Mouse (Mus musculus) adrenal gland, adult 18-20 months (tissue): ENCODE data around the gene Trmt5. TPM values are rescaled to one million over a fixed set of nuclear protein-coding genes. Genes with fewer than 3 reads are reported as not detected.

Source experiments
- DNase-seq, 2 experiments: peaks; one replicate each; pipeline ENCODE4 v3.0.0; 2021 to 2022; ENCODE audit warnings: low spot score in 2 of 2
- long read RNA-seq, 2 experiments: library from polyadenylated mRNA; stranded (forward); transcript quantifications; one replicate each; pipeline ENCODE4 v2.0.0; 2021
- total RNA-seq, 2 experiments: library from RNA; stranded (reverse); gene quantifications; 1 replicate in 1 of 2; 2 replicates in 1 of 2; pipeline ENCODE4 v1.2.3; 2021

The Trmt5 gene
- 10 to 100 TPM in 1 of 2 experiments, 1 to 10 TPM in 1; 9.9 to 11.9 TPM for total RNA-seq
- long read RNA-seq, experiment 1, transcript Trmt5-201 (5 exons, 2,066 nt): major isoform, 8 of 8 reads
- long read RNA-seq, experiment 1, partial matches to known transcripts: 0 of 8 reads
- long read RNA-seq, experiment 1, other reads (novel, unspliced or antisense): 0 of 8 reads
- long read RNA-seq, experiment 2, partial matches to known transcripts: 5 of 10 reads
- long read RNA-seq, experiment 2, other reads (novel, unspliced or antisense): 4 of 10 reads

DNA sequence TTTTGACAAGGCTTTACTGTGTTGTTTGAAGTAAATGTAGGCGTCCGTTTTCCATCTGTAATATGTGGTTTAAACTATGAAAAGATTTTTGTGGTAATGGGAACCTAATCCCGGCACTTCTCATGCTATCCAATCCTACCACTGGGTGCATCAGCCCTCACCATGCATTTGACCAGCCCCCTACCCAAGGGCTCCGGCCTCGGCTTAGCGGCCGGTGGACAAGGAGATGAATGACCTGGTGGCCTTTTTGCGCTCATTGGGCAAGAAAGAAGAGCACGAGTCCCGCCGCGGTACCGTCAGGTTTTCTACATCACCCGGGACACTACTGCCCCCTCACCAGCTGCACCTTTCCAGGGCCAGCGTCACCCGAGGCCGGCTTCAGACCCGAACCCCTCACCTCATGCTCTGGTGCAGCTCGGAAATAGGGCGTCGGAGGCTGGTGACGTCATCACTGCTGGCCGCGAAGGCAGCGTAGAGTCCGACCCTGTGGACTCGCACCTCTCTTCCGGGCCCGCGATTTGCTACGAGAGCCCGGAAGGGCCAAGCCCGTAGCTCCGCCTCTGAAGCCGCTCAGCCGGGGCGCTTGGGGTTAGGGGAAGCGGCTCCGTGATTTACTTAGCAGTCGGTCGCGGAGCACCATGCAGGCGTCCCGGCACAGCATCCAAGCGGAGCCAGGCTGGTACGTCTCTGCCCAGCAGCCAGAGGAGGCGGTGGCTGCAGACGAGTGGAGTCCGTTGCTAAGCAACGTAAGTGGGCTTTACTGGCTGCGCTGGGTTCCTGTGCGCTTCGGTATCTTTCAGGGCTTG, at the start of gene Trmt5, which contains the start of gene Slc38a6:
Gene Trmt5, minus strand, starts transcription at position 424 of the 806 bp plus-strand sequence.
Gene Slc38a6, plus strand, starts transcription at position 493 of the 806 bp plus-strand sequence.
- peak; percentile 86 to 89 for DNase-seq

DNA sequence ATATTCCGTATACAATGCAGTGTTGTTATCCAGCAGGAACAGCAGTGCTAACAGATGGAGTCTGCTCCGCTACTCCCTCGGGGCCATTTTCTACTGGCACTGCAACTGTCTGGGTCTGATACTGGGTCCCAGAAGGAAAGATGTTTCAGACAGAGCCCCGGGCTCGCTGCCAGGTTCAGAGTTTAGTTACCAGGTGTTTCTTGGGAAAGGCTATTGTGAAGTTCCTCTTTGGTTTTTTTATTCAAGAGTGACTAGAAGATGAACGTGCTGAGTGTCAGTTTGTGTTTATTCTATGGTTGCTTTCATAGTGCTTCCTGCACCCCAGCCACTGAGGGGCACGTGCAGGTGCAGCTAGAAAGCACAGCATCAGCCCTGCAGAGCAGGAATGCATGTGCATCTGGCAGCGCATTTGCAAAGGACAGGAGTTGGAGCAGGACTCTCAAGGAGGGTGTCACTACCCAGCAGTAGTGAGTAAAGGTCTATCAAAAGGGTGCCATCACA, 47.6 kb upstream of the Trmt5 start:
- no peak for DNase-seq

DNA sequence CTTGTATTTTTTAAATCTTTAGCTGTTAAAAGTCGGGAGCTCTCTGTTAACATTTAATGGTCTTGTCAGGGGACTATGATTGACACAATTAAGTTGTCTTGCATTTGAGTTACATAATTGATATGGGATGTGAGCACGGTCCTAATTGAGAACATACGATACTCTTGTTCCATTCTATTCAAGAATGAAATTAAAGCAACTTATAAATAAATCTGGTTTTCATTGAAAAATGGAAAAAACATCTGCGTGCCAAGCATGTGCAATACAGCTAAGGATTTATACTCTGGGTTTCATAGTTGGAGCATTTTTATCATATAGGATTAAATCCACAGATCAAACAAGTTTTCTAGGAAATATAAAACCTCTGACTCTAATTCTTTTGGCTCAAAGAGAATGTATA, 46.2 kb upstream of the Trmt5 start:
- DNase-seq: no peak

DNA sequence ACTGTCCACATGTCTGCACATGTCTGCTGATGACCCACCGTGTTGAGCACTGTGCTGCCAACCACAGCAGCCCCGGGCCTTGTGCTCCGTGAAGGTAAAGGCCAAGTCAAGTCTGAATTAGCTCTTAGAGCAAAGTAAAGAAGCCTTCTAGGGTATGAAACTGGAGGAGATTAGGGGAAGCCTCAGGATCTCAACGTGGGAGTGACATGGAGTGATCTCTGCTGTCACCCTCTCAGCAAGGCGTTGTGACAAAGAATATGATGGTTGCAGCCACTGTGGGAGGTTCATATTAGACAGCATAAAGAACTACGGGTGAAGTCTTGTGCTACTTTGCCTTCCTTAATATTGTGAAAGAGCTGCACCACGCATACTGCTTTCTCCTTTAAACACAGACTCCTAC, 43.7 kb upstream of the Trmt5 start:
- no peak for DNase-seq

DNA sequence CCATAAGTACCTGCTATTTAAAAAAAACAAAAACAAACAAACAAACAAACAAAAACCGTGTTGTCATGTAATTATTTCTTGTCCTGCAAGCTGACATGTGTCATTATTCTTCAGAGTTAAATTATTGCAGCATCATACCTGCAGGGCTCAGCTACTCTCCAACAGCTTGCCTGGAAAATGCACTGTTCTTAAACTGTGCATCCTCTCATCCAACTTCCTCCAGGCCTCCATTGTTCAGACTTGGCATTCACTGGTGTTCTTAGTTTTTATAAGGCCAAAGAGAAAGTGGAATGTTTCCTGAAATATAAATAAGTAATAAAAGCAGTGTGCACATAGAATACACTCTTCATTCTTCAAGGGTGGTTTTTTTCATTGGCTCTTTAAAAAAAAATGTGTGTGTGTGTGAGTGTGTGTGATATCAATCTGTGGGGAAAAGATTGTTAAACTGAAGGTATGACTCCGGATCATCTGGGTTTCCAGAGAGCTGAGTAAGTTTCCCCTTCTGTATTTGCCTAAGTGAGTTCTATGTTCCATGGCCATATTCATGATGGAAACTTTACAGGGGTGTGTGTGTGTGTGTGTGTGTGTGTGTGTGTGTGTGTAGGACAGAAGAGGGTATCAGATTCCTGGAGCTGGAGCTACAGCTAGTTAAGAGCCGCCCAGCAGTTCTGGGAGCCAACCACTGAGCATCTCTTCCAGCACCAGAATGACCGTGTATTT, 42.1 kb upstream of the Trmt5 start:
- DNase-seq: no peak

DNA sequence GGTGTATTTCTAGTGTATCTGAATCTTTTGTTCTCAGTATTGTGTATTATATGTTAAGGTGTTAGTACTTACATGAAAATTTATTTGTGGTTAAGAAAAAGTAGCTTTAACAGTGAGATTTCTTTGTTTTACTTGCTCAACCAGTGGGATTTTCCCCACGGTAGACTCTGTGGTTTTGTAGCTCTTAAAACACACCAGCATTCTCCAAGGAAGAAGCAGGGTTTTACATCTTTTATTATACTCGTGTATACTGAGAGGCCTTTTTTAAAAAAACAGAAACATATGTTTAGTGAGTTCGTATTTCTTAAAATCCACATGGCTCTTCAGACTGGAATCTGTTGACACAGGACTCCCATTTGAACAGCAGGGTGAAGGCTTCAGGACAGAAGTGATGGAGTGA, 40.9 kb upstream of the Trmt5 start:
- DNase-seq: no peak

DNA sequence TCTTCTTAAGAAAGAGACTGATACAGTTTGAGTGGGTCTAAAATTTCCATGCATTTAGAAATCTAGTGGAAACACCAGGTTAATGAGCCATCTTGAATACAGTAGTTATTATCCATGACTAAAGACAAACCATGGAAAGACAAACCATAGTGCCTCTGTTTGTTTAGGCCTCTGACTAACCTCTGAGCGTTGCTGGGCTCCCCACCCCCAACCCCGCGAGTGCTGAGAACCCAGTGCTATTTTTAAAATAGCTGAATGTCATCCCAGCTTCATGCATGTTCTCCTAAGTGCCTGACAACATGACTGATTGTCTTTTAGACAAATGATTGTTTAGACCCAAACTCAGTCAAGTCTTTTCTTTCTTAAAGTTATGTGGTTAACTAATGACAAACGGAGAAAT, 39.1 kb upstream of the Trmt5 start:
- no peak for DNase-seq

DNA sequence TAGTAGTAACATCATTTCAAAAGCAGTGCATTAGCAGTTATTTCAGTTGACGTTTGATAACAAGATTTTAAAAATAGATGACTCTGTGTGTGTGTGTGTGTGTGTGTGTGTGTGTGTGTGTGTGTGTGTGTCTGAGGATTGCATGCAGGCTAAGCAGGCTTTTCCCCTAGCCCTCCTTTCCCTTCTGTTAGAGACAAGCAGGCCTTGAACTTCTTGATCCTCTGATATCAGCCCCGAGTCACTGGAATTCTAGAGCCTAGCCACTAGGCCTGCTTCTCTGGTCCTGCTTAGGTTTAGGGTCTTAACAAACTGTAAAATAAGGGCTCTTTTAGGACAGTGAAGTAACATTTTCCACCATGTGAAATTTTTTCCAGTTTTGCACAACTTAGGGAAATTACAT, 38.7 kb upstream of the Trmt5 start:
- no peak for DNase-seq

DNA sequence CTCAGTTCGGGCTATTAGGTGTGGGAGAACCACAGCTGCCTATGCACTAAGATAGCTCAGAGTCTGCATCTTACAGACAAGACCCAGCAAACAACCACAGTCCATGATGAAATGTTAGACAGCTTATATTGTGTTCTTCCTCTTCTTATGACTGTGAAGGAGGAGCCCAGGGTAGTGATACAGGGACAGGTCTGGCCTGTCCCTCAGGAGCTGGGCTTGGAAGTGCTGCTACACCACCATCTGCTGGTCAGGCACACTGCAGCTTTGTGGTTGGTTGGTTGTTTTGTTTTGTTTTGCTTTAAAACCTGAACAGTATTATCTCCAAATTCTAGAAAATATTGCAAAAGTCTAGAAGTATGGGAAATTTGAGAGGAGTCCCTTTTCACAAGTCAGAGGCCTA, 38.2 kb upstream of the Trmt5 start:
- DNase-seq: no peak

DNA sequence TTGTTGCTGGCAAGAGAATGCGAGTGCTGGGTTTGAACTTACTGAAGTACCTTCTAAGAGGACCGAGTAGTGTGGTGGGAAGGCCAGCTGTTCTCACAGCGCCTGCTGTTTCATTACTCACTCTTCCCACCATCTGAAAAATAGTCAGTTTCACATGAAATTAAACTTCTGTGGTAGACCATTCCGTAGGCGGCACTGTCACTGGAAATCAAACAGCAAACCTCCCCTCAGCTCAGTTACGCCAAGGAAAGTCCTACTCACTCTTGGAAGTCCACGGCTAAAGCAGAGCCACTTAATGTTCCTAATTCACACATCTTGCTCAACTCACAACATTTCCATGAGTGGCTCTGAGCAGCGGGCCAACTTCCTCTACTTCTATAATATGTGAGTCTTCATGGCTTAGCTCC, 37.7 kb upstream of the Trmt5 start:
- DNase-seq: no peak

DNA sequence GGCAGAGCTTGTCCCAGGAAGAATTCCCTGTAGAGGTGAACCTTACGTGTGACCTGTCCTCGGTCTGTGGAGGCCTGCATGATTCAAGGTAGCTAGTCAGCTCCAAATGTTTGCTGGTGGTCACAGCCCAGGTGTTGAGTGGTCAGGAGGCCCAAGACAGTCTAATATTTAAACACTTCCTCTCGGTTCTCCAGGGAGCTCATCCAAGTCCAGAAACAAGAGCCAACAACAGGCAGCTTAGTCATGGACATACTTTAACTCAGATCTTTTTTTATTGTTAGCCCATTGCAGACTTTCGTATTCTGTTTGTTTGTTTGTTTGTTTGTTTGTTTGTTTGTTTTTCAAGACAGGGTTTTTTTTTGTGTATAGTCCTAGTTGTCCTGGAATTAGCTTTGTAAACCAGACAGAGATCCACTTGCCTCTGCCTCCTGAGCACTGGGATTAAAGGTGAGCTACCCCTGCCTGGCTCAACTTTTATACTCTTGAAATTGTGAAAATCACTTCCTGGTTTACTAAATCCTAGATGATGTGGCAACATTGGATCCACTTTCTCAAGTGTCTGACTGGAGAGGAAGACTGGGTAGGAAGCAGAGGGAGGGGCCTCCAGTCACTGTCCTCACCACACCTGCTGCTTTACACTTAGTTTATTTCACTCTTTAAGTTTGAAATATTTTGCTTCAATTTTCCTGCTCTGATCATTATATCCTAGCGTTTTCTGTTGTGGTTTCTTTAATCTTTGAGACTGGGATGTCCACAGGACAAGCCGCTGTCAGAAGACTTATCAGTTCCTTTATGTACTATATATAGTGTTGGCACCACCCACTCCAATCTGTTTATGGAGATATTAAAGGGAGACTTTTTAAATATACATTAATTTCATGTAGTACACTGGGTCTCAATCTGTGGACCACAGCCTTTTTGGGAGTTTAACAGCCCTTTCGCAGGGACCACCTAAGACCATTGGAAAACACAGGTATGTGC, 31.5 kb upstream of the Trmt5 start:
- no peak for DNase-seq

DNA sequence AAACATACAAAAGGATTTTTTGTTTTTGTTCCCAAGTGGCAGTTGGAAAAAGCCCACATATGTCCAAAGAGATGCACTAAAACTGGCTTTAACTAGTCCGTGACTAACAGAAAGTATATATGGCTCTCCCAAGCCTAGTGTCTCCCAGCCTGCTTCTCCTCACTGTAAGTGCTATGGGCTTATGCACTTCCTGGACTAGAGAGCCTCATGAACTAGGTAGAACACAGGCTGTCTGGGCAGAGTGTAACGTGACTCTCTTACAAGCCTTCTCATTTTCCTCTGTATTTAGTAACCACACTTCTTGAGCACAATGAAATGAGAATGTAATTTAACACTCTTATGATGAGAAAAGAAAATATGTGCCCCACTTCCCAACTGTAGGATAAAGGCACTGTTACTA, 22.2 kb upstream of the Trmt5 start:
- no peak for DNase-seq

DNA sequence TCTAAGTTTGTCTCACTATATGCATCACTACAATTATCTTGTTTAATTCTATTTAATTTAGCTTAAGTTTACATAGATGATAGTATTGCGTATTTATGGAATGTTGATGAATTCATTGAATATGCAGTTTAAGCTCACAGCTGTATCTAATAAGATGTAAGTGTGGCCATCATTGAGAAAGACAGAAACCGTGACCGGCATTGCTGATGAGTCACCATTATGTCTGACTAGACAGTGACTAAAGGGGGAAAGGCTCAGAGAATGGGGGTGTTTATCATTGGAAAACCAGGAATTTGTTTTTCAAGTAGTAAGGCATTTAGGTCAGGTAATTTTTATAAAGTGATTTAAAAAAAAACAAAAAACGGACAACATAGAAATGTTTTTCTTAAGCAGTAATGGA, 21.2 kb upstream of the Trmt5 start:
- no peak for DNase-seq

DNA sequence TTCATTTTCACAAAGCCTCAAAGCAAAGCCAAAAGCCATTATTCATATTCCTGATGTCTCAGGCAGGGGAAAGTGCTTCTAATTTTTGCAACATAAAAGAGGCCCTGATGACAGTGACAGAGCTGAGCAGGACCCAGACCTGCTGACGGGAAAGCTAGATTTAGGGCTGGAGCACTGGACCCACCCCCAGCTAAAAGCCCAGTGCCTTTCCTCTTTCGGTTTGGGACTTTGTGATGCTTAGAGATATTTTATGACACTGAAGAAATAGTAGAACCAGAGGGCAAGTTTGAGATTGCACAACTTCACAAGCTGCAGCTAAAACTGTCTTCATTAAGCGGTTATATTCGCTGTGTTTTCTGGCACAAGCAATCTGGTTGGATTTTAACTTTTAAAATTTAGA, 18.1 kb upstream of the Trmt5 start:
- no peak for DNase-seq

DNA sequence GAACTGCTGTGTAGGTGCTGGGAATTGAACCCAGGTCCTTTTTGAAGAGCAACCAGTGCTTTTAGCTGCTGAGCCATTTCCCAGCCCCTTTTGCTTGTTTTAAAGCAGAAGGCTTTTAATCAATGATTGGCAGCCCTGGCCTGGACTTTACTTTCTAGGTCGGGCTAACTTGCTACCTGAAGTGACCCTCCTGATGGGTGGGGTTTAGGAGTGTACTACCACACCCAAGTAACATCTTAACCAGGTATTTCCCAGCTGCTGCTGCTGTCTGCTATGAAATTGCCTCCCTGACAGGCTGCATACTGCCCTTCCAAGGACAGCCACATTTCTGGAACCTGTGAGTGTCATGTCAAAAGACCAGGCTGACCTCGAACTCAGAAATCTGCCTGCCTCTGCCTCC, 14.0 kb upstream of the Trmt5 start:
- DNase-seq: no peak

DNA sequence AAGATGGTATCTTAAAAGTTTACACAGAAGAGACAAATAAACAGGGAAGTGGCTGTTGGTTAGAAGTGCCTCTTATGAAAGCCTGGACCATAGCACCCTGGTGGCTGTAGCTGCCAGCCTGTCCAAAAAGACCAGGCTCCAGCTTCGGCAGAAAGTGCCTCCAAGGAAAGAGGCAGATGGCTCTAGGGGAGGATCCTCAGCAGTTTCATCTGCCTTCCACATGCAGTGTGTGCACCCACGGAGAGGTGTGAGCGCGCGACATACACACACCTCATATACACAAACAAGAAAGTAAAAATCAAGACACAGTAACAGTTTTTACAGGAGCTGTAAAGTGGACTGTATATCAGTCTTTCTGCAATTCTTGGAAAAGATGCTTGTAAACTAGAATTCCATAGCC, 12.1 kb upstream of the Trmt5 start:
- DNase-seq: no peak

DNA sequence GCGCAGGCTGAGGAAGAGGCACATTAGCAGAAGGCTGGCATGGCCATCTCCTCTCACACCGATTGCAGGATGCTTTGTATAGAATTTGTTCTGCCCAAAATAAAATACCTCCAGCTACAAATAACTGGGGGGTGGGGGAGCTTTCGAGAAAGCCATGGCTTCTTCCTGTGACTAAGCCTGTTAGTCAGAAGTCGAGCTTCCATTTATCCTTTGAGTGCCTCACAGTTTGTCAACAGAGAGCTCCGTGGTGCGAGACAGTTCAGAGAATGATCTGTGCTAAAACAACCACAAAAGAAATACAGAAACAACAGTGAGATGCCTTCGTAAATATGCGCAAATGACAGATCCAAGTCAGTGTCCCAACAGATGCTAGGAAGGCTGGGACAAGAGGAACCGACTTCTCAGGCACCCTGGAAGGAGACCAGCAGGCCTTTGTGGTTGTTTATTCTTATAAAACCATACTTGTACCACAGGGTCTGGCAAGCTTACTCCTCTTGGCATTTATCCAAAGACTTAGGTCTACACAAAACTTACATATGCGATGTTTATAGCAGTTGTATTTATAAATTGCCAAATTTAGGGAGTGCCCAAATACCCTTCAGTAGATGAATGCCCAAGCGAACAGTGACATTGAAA, 9.1 kb upstream of the Trmt5 start:
- no peak for DNase-seq

DNA sequence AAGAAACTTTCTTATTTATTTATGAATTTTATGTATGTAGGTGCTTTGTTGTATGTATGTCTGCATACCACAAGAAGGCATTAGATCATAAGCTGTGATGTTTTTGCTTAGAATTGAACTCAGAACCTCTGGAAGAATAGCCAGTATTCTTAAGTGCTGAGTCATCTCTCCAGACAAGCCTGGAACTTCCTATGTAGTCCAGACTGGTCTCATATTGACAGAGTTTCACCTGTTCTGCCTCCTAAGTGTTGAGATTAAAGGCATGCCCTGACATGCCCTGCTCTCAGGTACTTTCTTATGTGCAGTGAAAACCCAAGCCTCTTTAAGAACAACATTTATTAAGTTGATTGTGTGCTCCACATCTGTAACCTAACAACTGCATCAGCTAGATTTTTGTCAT, 8.4 kb upstream of the Trmt5 start:
- no peak for DNase-seq

DNA sequence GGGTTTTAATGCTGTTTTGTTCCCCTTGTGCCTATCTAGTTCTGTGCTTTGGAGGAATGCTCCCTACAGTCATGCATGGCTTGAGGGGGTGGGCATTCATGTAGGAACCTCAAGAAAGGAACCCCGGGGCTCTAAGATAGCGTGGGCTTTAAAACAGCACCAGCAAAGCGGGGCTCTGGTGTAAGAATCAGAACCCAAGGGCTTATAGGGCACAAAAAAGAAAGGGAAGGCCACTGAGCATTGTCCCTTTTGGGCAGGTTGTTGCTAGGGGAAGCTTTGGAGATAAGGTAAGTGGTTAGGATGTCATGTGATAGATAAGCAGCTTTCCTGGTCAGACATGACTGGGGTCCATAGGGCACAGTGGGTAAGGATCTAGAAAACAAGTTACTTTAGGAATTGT, 2.1 kb upstream of the Trmt5 start:
- no peak for DNase-seq

DNA sequence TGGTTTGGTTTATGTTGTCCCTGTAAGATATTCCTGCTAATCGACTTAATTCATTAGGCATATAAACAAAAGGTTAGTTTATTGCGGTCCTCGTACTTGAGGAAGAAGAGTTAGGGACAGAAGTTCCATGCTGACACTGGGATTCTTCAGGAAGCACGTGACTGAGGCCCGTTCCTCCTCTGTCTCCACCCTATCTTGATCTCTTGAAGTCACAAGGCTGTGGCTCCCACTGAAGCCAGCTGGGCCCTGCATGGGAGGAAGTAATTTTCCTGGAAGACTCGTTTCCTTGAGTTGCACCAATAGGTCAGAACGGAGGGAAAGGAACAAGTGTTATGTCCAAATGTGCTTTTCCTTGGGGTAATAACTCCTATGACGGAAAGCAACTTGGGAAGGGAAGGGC, 1.1 kb upstream of the Trmt5 start:
- no peak for DNase-seq
